Comparison of ENCODE assay signal across 47 mouse cellular contexts in the genomic region with DNA sequence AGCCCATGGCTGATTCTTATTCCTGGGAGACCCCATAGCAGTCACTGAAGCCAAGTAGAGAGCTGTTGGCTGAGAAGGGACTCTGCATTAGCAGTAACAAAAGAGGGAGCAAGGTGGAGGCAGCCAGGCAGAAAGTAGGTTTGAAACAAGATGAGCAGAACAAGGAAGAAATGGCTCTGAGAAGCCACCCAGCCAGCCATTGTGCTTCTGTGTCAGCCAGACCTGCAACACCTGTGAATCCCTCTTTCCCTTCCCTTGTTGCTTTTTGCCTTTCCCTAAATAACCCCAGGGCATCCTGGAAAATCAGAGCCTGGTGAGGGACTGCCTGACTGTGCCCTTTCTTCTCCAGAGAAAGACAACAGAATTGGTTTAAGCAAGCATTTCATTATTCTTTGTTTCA. TPM values are rescaled to one million over a fixed set of nuclear protein-coding genes. Genes with fewer than 3 reads are reported as not detected.
"Had no signal": no experiment of that assay in that cellular context is flagged by ENCODE, and none has a peak within 500 bp of the region (broad histone marks: within the 10 kb centered on the region; RNA-seq: fewer than 3 reads in every experiment).

No protein-coding gene starts in this region.

- H3K4me1 ChIP-seq: heart, embryonic 12.5 days; heart, embryonic 13.5 days; heart, embryonic 15.5 days; hindbrain, embryonic 12.5 days; hindbrain, embryonic 15.5 days; intestine, embryonic 15.5 days; kidney, embryonic 15.5 days had no signal

- H3K36me3 ChIP-seq: heart, embryonic 12.5 days; heart, embryonic 13.5 days; heart, embryonic 15.5 days; hindbrain, embryonic 10.5 days; hindbrain, embryonic 12.5 days; hindbrain, embryonic 13.5 days; hindbrain, embryonic 15.5 days; intestine, embryonic 15.5 days; kidney, embryonic 15.5 days had no signal

- H3K9me3 ChIP-seq: heart, embryonic 12.5 days; heart, embryonic 13.5 days; heart, embryonic 15.5 days; hindbrain, embryonic 10.5 days; hindbrain, embryonic 12.5 days; hindbrain, embryonic 13.5 days; hindbrain, embryonic 15.5 days; intestine, embryonic 15.5 days; kidney, embryonic 15.5 days had no signal

- H3K4me3 ChIP-seq: heart, embryonic 12.5 days; heart, embryonic 13.5 days; heart, embryonic 15.5 days; hindbrain, embryonic 10.5 days; hindbrain, embryonic 12.5 days; hindbrain, embryonic 13.5 days; hindbrain, embryonic 15.5 days; intestine, embryonic 15.5 days; kidney, embryonic 15.5 days; layer of hippocampus, adult 2 months; left cerebral cortex, adult 2 months had no signal

- H3K27ac ChIP-seq: heart, embryonic 13.5 days; heart, embryonic 15.5 days; hindbrain, embryonic 10.5 days; hindbrain, embryonic 12.5 days; hindbrain, embryonic 13.5 days; hindbrain, embryonic 14.5 days; hindbrain, embryonic 15.5 days; hindbrain, postnatal 0 days; intestine, embryonic 15.5 days; kidney, embryonic 15.5 days; kidney, postnatal 0 days; layer of hippocampus, adult 2 months; left cerebral cortex, adult 2 months had no signal

- H3K9ac ChIP-seq: heart, embryonic 12.5 days; heart, embryonic 13.5 days; heart, embryonic 15.5 days; hindbrain, embryonic 12.5 days; hindbrain, embryonic 13.5 days; hindbrain, embryonic 14.5 days; hindbrain, embryonic 15.5 days; intestine, embryonic 15.5 days; kidney, embryonic 15.5 days had no signal

- DNase-seq: heart, postnatal 10 days; heart, postnatal 36 days; heart, postnatal 4 days; kidney, adult 11 months; kidney, adult 18-20 months; kidney, adult 2 months; kidney, adult 8-10 months; kidney, adult 9 months; kidney, postnatal 10 days; kidney, postnatal 14 days; kidney, postnatal 25 days; kidney, postnatal 36 days; kidney, postnatal 4 days; layer of hippocampus, adult 9-11 months; layer of hippocampus, postnatal 36 days had no signal

RNA-seq across cellular contexts. Expression of gene Ptf1a, which starts 23.2 kb away (rescaled TPM):
- total RNA-seq: heart, postnatal 10 days; heart, postnatal 25 days; heart, postnatal 36 days; heart, postnatal 4 days; hematopoietic stem cell, adult 5-6 weeks; layer of hippocampus, adult 18-20 months; layer of hippocampus, adult 2 months; layer of hippocampus, adult 8-10 months; layer of hippocampus, postnatal 10 days; layer of hippocampus, postnatal 14 days; layer of hippocampus, postnatal 25 days; layer of hippocampus, postnatal 36 days; left cerebral cortex, adult 18-20 months; left cerebral cortex, adult 2 months; left cerebral cortex, adult 8-10 months had no signal
- polyA plus RNA-seq: heart, embryonic 11.5 days; heart, embryonic 12.5 days; heart, embryonic 13.5 days; heart, embryonic 14.5 days; heart, embryonic 15.5 days; heart, embryonic 16.5 days; heart, postnatal 0 days; inflammation-experienced regulatory T-cells, adult 6 months; intestine, postnatal 0 days; kidney, adult 2 months; kidney, embryonic 14.5 days; kidney, embryonic 16.5 days; kidney, postnatal 0 days; large intestine, adult 2 months had no signal
